Mouse (Mus musculus) heart, adult 2 months (tissue): ENCODE results near the gene Klk4. TPM values are rescaled to one million over a fixed set of nuclear protein-coding genes. Genes with fewer than 3 reads are reported as not detected.

ENCODE experiments used
- DNase-seq, 2 experiments: peaks; one replicate each; pipeline ENCODE4 v3.0.0; 2021
- H3K27ac ChIP-seq: fragments of 200-600 bp; 2 replicates; pipeline ENCODE4 v1.8.1; 2022
- H3K27me3 ChIP-seq: fragments of 200-500 bp; 2 replicates; pipeline ENCODE4 v1.6.1; 2012; ENCODE audit warnings: mild to moderate bottlenecking, low read length, inconsistent platforms, mixed read lengths; ENCODE audit not compliant: control insufficient read depth, insufficient read depth
- H3K36me3 ChIP-seq: fragments of 200-500 bp; 2 replicates; pipeline ENCODE4 v1.6.1; 2012; ENCODE audit warnings: low read length, inconsistent platforms; ENCODE audit not compliant: control insufficient read depth, insufficient read depth
- H3K4me1 ChIP-seq: fragments of 200-500 bp; 2 replicates; pipeline ENCODE4 v1.6.1; 2011; ENCODE audit warnings: low read length; ENCODE audit not compliant: control insufficient read depth, insufficient read depth
- H3K4me3 ChIP-seq: fragments of 200-600 bp; 2 replicates; pipeline ENCODE4 v1.8.1; 2022
- H3K79me2 ChIP-seq: fragments of 200-500 bp; replicated peaks from 2 replicates; pipeline ENCODE4 v1.6.1; 2012; ENCODE audit warnings: mild to moderate bottlenecking, inconsistent platforms, low read length, moderate library complexity, mixed read lengths; ENCODE audit not compliant: control insufficient read depth, insufficient read depth
- H3K9ac ChIP-seq: fragments of 200-500 bp; 2 replicates; pipeline ENCODE4 v1.6.1; 2012; ENCODE audit warnings: low read depth, mild to moderate bottlenecking, control low read depth, inconsistent platforms, low read length, mixed read lengths
- CTCF ChIP-seq: fragments of 200-600 bp; IDR thresholded peaks from 2 replicates; pipeline ENCODE4 v1.8.1; 2022; ENCODE audit warnings: antibody characterized with exemption, mild to moderate bottlenecking, moderate library complexity
- EP300 ChIP-seq: fragments of 200-500 bp; IDR thresholded peaks from 2 replicates; pipeline ENCODE4 v1.6.1; 2011; ENCODE audit warnings: low read depth, low read length, control low read depth; ENCODE audit not compliant: insufficient read depth
- POLR2A ChIP-seq: fragments of 200-500 bp; IDR thresholded peaks from 2 replicates; pipeline ENCODE4 v1.6.1; 2011; ENCODE audit warnings: mild to moderate bottlenecking, low read depth, low read length, control low read depth; ENCODE audit not compliant: insufficient read depth
- WGBS: fragments of 180-500 bp; shearing (Covaris S2); methylation state at CpG from one replicate; pipeline ENCODE4 v1.1.7; 2018; 5-methylcytosine and 5-hydroxymethylcytosine counted together
- intact Hi-C: fragments of 180-260 bp; cut with DNase I; formaldehyde crosslinking; loops from one replicate; pipeline ENCODE4 v1.15.1; 2025
- polyA plus RNA-seq: library from polyadenylated mRNA; depleted of rRNA; stranded (reverse); fragments of >200 nt; gene quantifications from 2 replicates; pipeline ENCODE4 v1.2.3, GENCODE M21; 2012
- total RNA-seq, 2 experiments: library from RNA; stranded (reverse); gene quantifications; 2 replicates each; pipeline ENCODE4 v1.2.3; 2021

Gene Klk4
- total and polyA plus RNA-seq, 3 experiments, result not detected

DNA sequence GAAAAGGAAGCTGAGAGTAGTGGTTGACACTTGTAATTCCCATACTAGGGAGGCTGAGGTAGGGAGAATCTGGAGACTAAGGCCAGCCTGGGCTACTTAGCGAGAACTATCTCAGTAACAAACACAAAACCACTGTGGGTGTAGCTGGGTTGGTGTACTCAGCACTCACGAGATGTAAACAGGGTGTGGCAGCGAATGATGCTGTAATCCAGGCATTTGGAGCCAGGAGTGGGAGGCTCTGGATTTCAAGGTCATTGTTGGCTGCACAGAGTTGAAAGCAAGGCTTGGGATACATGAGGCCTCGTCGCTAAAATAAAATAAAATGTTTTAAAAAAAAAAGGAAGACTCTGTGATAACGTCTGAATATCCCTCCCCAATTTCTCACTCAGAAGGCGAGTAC is 24.7 kb upstream of the Klk4 start:
- intact Hi-C loops, result no loop called here
- TF ChIP-seq CTCF, result no peak
- no peak for TF ChIP-seq POLR2A
- no peak for TF ChIP-seq EP300
- Histone ChIP-seq H3K27ac (no peak overlapping the region), H3K4me1 (no peaks in the 10 kb centered on the region), H3K4me3 (no peak overlapping the region), H3K36me3 (no peaks in the 10 kb centered on the region), H3K27me3 (no peaks in the 10 kb centered on the region), H3K79me2 (no peaks in the 10 kb centered on the region), H3K9ac (no peak overlapping the region)
- WGBS, result 62% methylated on average over 7 of the region's 7 CpGs
- DNase-seq, result no peak

DNA sequence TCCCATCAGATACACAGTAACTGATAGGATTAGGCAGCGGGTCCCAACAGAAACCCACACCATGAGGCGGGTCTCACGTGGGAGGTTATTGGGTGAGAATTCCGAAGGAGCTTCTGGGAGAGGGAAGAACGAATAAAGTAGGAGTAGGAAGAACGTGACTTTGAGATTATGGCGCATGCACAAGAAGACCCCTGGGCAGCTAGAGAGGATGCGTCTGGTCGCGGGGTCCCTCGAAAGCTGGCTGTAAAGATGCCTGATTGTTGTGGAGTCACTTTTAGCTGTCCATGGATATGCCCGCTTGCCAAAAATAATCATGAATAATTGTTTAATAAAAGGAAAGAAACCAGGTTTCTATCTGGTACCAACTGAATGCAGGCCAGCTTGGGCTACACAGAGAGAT is 23.5 kb upstream of the Klk4 start:
- TF ChIP-seq CTCF (no peak), EP300 (no peak), POLR2A (no peak)
- H3K27ac ChIP-seq, result no peak overlapping the region
- DNase-seq, result no peak
- no peaks in the 10 kb centered on the region for H3K4me1 ChIP-seq
- no peak overlapping the region for H3K9ac ChIP-seq
- no peaks in the 10 kb centered on the region for H3K27me3 ChIP-seq
- H3K4me3 ChIP-seq, result no peak overlapping the region
- WGBS, result 89% methylated on average over 12 of the region's 12 CpGs
- intact Hi-C loops, result no loop called here
- H3K36me3 ChIP-seq, result no peaks in the 10 kb centered on the region
- no peaks in the 10 kb centered on the region for H3K79me2 ChIP-seq

DNA sequence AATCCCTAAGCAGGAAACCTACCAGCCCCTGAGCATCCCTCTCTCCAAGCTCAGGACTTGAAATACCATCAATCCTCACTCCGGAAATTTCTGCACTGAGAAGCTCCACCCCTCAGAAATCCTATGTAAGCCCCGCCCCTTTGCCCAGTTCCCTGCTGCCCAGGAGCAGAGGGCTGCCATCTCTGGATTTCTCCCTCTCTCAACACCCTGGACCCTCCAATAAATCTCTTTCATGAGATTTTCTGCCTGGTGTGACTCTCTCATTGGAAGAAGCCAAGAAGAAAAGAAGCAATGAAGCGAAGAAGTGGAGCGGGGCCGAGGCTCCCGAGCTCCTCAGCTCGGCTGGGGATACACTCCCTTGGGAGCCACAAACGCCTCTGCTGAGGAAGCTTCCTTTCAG is 20.5 kb upstream of the Klk4 start:
- Histone ChIP-seq H3K4me1 (no peaks in the 10 kb centered on the region), H3K27ac (no peak overlapping the region), H3K9ac (no peak overlapping the region), H3K79me2 (no peaks in the 10 kb centered on the region), H3K36me3 (no peaks in the 10 kb centered on the region), H3K27me3 (no peaks in the 10 kb centered on the region), H3K4me3 (no peak overlapping the region)
- no peak for DNase-seq
- intact Hi-C loops, result no loop called here
- TF ChIP-seq CTCF (no peak), EP300 (no peak), POLR2A (no peak)
- 72% methylated on average over 8 of the region's 8 CpGs for whole genome bisulfite sequencing

DNA sequence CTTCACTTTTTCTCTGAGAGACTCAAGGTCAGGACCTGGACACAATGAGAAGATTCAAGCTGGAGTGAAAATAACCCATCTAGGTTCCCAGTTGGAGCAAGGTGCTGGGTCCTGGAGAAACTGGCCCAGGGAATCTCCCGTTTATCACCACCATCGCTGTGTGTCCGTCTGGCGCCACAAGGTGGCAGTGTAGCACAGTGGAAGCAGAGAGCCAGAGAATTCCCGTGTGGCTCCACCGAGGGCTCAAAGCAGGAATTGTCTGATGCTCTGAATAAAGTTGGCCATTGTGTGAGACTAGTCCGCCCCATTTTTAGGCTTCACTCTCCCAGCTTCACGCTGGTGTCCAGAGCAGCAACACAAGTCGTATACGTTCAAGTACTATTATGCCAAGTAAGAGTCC is 7.7 kb upstream of the Klk4 start:
- TF ChIP-seq EP300 (no peak), POLR2A (no peak), CTCF (peak; percentile 78)
- Histone ChIP-seq H3K36me3 (no peaks in the 10 kb centered on the region), H3K4me3 (no peak overlapping the region), H3K79me2 (no peaks in the 10 kb centered on the region), H3K27me3 (no peaks in the 10 kb centered on the region; the same call in 1 of the 2 replicates), H3K27ac (no peak overlapping the region), H3K9ac (no peak overlapping the region), H3K4me1 (no peaks in the 10 kb centered on the region)
- intact Hi-C loops, result loop anchor here (1.0 to 2.0 kb wide), 2 partner anchors 22 to 48 kb away; no protein-coding TSS in a partner anchor
- 8% methylated on average over 10 of the region's 10 CpGs for WGBS
- peak; percentile 26 to 61 for DNase-seq

DNA sequence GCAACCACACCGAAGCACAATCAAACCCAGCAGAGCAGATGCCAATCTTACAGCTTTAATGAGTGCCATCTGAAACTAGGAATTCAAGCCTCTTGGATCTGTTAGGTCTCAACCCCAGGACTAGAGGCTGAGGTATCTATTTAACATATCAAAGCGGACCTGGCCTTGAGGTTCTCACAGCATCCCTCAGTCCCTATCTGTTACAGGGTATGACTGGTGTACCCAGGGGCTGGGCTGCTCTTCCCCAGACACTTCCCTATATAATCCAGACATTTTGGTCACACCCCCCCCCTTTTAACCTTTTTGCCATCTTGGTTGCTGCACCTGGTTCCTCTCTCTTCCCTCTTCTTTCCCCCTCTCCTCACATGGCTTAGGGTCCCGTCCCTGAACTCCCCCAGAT is 7.3 kb upstream of the Klk4 start:
- Histone ChIP-seq H3K4me1 (no peaks in the 10 kb centered on the region), H3K36me3 (no peaks in the 10 kb centered on the region), H3K4me3 (no peak overlapping the region), H3K27ac (no peak overlapping the region), H3K9ac (no peak overlapping the region), H3K79me2 (no peaks in the 10 kb centered on the region), H3K27me3 (no peaks in the 10 kb centered on the region; the same call in 1 of the 2 replicates)
- WGBS, result 79% methylated on average over 3 of the region's 3 CpGs
- intact Hi-C loops, result loop anchor here (1.0 to 2.0 kb wide), 2 partner anchors 22 to 47 kb away; no protein-coding TSS in a partner anchor
- DNase-seq, result no peak
- no peak for TF ChIP-seq CTCF
- no peak for TF ChIP-seq EP300
- no peak for TF ChIP-seq POLR2A

DNA sequence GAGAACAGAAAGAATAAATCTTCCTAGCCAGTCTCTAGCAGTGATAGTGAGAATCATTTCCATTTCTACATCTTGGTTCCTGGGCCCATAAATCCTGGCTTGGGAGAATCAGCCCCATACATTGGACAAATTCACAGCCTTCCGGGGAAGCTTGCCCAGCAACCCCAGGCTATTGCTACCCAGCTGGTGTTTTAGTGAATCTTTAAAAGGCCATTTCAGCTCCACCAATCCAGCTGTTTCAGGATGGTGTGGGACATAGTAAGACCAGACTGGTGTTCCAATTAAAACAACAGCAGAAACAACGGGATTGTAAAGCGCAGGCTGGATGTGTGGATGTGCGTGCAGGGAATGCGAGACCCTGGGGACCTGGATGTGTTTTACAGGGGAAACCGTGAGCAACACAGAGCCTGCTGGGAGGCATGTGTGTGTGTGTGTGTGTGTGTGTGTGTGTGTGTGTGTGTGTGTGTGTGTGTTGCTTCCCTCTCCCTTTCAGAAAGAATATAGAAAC is 6.0 kb upstream of the Klk4 start:
- H3K36me3 ChIP-seq, result no peaks in the 10 kb centered on the region
- H3K4me1 ChIP-seq, result no peaks in the 10 kb centered on the region
- intact Hi-C loops, result no loop called here
- TF ChIP-seq EP300, result no peak
- TF ChIP-seq POLR2A, result no peak
- TF ChIP-seq CTCF, result no peak
- 82% methylated on average over 6 of the region's 6 CpGs for WGBS
- no peak overlapping the region for H3K4me3 ChIP-seq
- no peak overlapping the region for H3K27ac ChIP-seq
- no peaks in the 10 kb centered on the region for H3K79me2 ChIP-seq
- no peaks in the 10 kb centered on the region; the same call in 1 of the 2 replicates for H3K27me3 ChIP-seq
- H3K9ac ChIP-seq, result no peak overlapping the region
- no peak for DNase-seq
